Mouse (Mus musculus) brain, embryonic 14.5 days (tissue): Measurements from ENCODE around the gene Lrrc8c.

Experiments
- CTCF ChIP-seq: fragments of 200-500 bp; IDR thresholded peaks from 2 replicates; pipeline ENCODE4 v1.5.1; 2012; ENCODE audit warnings: inconsistent platforms, mild to moderate bottlenecking, moderate library complexity, borderline replicate concordance; ENCODE audit not compliant: insufficient read depth, insufficient read length; ENCODE audit errors: extremely low read depth
- POLR2A ChIP-seq: fragments of 200-500 bp; IDR thresholded peaks from 2 replicates; pipeline ENCODE4 v1.6.1; 2012; ENCODE audit warnings: mild to moderate bottlenecking, inconsistent platforms, borderline replicate concordance; ENCODE audit not compliant: poor library complexity, insufficient read depth, insufficient read length, severe bottlenecking; ENCODE audit errors: extremely low read depth

DNA sequence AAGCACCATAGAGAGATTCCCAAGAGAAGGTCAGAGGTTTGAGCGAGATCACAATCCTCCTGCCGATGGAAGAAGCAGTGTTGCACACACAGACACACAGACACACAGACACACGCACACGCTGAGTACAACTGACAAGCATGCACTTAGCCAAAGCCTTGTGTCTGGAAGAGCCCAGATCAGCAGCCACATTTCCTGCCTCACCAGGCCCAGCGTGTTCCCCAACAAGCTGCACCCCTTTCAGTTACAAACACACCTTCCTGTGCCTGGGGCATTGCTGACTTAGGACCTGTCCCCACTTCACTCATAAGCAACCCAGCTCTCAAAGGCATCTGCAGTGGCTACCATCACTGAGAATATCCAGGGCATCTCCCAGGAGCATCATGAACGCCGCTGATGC, 25.8 kb upstream of the Lrrc8c start:
- TF ChIP-seq POLR2A (no peak), CTCF (no peak)
